Mouse (Mus musculus) brain, embryonic 14.5 days (tissue): Measurements from ENCODE around the gene Cfap298. TPM values are rescaled to one million over a fixed set of nuclear protein-coding genes. Genes with fewer than 3 reads are reported as not detected.

Experiments used
- DNase-seq: peaks from one replicate; pipeline ENCODE4 v3.0.0-alpha.2; 2011; ENCODE audit warnings: low read depth
- CTCF ChIP-seq: fragments of 200-500 bp; IDR thresholded peaks from 2 replicates; pipeline ENCODE4 v1.5.1; 2012; ENCODE audit warnings: inconsistent platforms, mild to moderate bottlenecking, moderate library complexity, borderline replicate concordance; ENCODE audit not compliant: insufficient read depth, insufficient read length; ENCODE audit errors: extremely low read depth
- POLR2A ChIP-seq: fragments of 200-500 bp; IDR thresholded peaks from 2 replicates; pipeline ENCODE4 v1.6.1; 2012; ENCODE audit warnings: mild to moderate bottlenecking, inconsistent platforms, borderline replicate concordance; ENCODE audit not compliant: poor library complexity, insufficient read depth, insufficient read length, severe bottlenecking; ENCODE audit errors: extremely low read depth
- polyA plus RNA-seq: library from polyadenylated mRNA; depleted of rRNA; stranded (reverse); fragments of >200 nt; gene quantifications from 2 replicates; pipeline ENCODE4 v1.2.3, GENCODE M21; 2012; rRNA removed

Cfap298 gene
- polyA plus RNA-seq, 1 experiment = 24.4 TPM

DNA sequence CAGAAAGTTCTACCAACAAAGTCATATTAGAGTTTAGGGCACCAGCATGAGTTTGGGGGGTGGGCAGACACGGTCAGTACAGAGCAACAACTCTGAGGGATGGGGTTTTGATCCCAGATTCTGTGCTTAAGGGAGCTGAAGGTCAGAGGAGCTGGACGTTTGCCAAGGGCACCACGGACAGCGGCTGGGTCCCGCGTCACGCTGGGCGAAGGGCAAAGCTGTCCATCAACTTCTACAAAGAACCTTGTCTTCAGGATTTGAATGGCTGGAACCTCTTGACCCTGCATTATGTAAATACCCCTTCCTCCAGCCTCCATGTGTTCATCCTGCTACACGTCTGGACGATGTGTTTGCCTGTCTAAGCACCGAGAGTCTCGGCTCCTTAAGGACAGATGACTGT is 35.4 kb downstream of the Cfap298 start:
- DNase-seq = no peak
- TF ChIP-seq CTCF = no peak
- no peak for TF ChIP-seq POLR2A

DNA sequence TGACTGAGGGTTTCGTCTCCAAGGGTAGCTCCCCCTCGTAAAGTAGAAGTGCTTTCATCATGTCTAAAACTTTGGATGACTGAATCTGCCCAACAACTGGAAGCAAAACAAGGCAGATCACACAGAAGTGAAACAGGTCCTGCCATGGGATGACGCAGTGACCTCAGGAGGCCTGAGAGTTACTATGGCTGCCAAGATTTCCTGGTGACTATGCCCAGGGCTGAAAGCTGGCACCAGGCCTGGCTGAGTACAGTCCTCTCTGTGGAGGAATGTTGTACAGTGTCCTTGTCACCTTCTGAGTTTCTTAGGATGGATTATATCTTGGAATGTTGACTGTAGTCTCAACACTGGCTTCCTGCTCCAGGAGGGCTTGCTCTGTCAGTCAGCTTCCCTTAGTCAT is 37.3 kb downstream of the Cfap298 start:
- DNase-seq = no peak
- TF ChIP-seq POLR2A = no peak

DNA sequence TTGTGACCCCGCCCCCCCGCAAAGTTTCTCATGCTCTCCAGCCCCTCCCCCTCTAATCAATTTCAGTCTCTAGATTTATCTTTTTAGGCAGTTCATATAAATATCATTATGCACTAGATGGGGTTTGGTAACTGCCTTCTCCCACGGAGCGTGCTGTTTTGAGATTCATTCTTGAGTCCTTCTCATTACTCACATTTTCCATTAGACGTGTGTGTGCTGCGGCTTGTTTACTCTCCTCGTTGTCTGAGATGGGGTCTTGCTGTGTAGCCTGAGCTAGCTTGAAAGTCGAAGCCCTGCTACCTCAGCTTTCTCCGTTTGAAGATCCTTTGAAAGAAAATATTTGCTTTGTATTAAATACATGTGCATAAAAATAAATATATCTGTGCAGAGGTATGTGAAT is 41.1 kb downstream of the Cfap298 start:
- TF ChIP-seq POLR2A (no peak), CTCF (no peak)
- DNase-seq = no peak

DNA sequence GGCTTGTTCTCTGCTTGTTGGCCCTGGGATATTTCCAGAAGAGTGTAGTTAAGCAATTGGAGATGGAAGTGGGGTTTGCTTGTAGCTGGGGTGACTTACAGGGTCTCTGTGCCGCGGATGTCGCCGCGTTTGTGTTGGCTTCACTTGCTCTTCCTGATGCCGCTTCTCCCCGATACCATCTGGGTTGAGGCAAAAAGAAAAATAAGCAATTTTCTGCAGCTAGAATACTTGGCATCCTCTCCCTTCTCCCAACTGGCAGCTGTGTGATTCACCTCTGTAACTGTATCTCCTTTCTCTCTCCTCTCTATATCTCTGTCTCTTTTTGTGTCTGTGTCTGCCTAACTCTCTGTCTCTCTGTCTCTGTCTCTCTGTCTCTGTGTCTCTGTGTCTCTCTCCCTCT is 41.9 kb downstream of the Cfap298 start:
- DNase-seq = peak; percentile 33
- TF ChIP-seq POLR2A = no peak
- no peak for TF ChIP-seq CTCF

DNA sequence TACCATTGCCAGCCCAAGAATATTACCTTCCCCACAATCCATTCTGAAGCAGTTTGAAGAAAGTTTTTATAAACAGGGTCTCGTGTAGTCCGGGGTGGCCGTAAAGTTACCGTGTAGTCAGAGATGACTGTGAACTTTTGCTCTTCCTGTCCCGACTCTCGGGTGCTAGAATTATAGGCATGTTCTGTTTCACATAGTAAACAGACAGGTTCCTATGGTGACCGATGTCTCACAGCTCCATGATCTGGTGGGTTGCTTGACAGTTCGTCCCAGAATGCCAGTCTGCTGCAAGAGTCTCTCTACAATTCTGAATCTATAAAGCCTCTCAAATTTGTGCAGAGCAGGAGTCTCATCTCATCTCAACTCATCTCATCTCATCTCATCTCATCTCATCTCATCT is 42.8 kb downstream of the Cfap298 start:
- DNase-seq = no peak
- TF ChIP-seq CTCF (no peak), POLR2A (no peak)

DNA sequence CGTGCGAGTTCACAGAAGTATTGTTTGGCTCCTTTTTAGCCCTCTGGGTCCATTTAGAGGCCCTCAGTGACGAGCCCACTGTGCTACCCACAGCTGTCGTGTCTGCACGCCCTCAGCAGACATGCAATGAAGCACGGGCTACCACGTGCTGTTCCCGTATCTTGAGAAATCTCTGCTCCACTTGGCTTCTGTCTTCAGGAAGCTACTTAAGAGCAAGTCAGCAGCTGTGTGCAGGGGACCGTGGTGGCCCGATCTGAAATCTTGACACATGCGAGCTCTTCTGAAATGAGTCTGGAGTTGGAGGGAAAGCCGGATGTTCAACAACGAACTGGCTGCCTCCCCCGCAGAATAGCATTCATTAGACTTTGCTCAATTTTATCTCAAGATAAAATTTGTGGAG is 43.3 kb downstream of the Cfap298 start:
- TF ChIP-seq POLR2A (no peak), CTCF (no peak)
- no peak for DNase-seq

DNA sequence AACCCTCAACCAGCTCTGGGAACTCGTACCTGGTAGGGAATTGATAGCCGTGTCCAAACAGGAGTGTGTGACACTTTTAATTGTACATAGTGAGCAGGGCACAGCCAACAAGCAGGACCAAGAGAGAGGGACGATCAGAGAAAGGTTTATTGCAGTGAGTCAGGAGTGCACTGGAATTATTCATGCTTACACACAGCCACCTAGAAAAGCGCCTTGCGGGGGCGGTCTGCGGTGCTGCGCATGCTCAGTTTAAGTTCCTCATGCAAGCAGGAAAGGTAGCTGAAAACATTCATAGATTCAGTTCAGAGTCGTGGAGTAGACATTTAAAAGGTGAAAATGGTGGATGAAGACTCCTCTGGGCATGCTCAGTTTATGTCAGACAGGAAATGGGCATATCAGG is 44.2 kb downstream of the Cfap298 start:
- TF ChIP-seq POLR2A (no peak), CTCF (no peak)
- DNase-seq = no peak

DNA sequence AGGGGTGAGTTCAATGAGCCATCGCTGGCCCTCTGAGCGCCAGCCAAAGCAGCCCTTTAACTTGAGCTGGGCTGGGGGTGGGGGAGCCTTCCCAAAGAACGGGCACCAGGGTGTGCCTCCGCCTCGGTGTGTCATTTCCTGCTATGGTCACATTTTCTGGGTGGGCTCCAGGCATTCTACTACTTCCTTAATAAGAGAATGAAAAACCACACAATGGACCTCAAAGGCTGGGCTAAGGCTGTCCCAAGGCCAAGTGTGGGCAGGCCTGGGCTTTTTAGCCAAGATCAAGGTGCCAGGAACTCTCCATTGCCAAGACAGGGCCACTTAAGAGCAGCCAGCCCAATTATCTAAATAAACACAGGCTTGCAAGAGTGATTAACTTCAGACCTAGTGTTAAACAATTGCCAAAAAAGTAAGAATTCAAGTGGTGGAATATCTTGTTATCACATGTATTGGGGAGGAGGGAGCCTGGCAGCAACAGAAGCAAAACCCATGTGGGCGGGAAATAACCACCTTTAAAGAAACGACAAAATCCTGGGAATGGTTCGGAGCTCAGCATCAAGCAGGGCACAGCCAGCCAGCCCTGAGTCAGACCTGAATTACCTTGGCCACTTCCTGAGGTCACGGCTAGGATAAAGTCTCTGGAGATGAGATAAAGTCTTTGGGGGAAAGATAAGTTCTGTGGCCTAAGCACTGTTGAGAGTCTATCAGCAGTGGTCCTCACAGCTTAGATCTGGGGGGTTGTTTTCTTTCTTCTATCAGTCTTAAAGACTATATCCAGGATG is 48.9 kb downstream of the Cfap298 start:
- peak; percentile 71 for DNase-seq
- no peak for TF ChIP-seq CTCF
- no peak for TF ChIP-seq POLR2A

DNA sequence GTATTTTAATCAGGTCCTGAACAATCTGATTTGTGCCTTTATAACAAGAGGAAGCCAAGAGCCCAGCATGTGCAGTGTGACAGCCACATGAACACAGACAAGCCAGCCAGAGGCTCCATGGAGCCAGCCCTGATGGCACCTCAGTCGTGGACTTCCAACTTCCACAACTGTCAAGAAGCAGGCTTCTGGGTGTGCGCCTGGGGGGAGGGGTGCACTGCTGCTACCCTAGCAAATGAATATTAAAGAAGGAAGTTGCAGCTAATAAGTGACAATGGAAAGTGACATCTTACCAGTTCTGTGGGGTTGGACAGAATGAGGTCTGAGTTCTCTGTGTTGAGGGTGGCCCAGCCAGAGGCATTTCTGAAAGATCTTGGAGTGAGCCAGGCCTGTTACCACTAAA is 49.6 kb downstream of the Cfap298 start:
- no peak for DNase-seq
- TF ChIP-seq CTCF = no peak
- no peak for TF ChIP-seq POLR2A

DNA sequence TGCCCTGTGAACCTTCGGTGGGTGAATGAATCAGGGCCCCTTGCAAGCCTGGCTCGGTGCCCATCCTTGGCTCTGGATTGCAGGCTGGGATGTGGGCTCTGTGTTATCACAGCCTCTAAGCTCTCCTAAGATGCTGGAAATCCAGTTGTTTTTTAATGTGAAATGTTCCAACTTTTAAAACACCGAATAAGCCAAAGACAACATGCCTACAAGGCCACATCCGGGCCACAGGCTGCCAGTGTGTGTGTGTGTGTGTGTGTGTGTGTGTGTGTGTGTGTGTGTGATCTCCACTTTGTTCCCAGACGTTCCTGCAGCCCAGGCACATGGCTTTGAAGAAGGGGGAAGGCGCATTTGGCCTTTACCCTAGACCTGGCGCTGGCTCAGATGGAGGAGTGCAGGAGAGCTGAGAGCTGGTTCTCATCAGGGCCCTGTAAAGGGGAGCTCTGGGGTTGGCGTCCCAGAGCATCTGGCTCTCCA is 52.4 kb downstream of the Cfap298 start:
- peak; percentile 60 for DNase-seq
- no peak for TF ChIP-seq CTCF
- no peak for TF ChIP-seq POLR2A

DNA sequence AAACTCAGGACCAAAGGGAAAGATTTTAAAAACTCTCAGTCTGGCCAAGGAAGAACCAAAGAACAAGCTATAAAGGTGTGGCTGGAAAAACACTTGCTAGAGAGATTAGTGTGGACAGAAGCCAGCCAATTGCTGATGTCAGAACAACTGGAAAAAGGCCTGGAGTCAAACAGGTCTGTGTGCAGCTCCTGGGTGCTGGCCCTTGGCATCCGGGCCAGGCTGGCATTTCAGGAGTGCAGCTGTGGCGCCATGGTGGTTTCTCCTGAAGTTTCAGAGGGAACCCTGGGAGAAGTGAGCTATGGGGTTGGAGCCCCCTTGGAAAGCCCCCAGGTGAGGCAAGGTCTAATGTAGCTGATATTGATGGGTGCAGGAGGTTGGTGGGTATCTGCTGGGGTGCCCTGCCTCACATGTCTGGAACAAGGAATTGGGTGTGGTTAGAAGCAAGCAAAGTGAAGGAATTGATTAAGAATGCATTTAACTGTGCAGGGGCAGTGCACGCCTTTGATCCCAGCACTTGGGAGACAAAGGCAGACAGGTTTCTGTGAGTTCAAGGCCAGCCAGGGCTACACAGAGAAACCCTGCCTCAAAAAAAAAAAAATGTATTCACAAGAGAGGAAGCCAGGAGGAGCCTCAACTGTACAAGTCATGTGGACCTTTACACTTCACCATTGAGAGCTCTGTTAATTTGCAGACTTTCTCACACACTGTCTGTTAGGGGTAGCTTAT is 56.6 kb downstream of the Cfap298 start:
- DNase-seq = no peak
- TF ChIP-seq POLR2A (no peak), CTCF (no peak)

Other genes with a start within 250 kb of the Cfap298 start
- gene Mis18a, start 207.7 kb downstream of the Cfap298 start, polyA plus RNA-seq = 25.8 and 42.3 TPM in 2 replicates
- 0.09 and 0.15 TPM in 2 replicates for gene Mrap, start 196.9 kb downstream of the Cfap298 start, polyA plus RNA-seq
- gene Urb1, start 124.7 kb downstream of the Cfap298 start, polyA plus RNA-seq = 8.0 and 9.6 TPM in 2 replicates
- gene Eva1c, start 108.4 kb downstream of the Cfap298 start, polyA plus RNA-seq = 2.2 and 3.7 TPM in 2 replicates
- gene Synj1, start 76.2 kb upstream of the Cfap298 start, polyA plus RNA-seq = 66.0 and 90.7 TPM in 2 replicates
- 148 and 160 TPM in 2 replicates for gene Paxbp1, start 109.4 kb upstream of the Cfap298 start, polyA plus RNA-seq
- gene 4932438H23Rik, start 160.0 kb upstream of the Cfap298 start, polyA plus RNA-seq = 0.63 and 0.87 TPM in 2 replicates